ENCODE assay signal across 22 mouse cellular contexts in genomic region chr10:76255617-76256016, GRCm38 (mm10). TPM values are rescaled to one million over a fixed set of nuclear protein-coding genes. Genes with fewer than 3 reads are reported as not detected.
DNase-seq lines count a peak whose midpoint lies in the region; ATAC-seq and TF ChIP-seq lines count a peak whose summit lies in the region.
"Had no signal": no experiment of that assay in that cellular context is flagged by ENCODE, and none has a peak within 500 bp of the region (broad histone marks: within the 10 kb centered on the region; RNA-seq: fewer than 3 reads in every experiment).

No protein-coding gene starts in this region.

- TF ChIP-seq CTCF in kidney, adult 2 months (conservative IDR thresholded peaks at IDR 0.05; ENCODE audit: insufficient read depth, insufficient read length, low read depth, low read length), result no peak

- no peaks in the 10 kb centered on the region for H3K27me3 ChIP-seq in kidney, adult 2 months (replicated peaks; ENCODE audit: control insufficient read depth, insufficient read depth, low read length)
- no peaks in the 10 kb centered on the region for H3K27me3 ChIP-seq in limb, embryonic 15.5 days
- H3K27me3 ChIP-seq: embryonic facial prominence, embryonic 15.5 days; forebrain, embryonic 12.5 days; heart, embryonic 13.5 days; kidney, embryonic 15.5 days; liver, embryonic 12.5 days; lung, embryonic 15.5 days; neural tube, embryonic 12.5 days had no signal

- 48% methylated on average over 6 of the region's 6 CpGs for WGBS in kidney, adult 2 months
- 64% methylated on average over 6 of the region's 6 CpGs for WGBS in limb, embryonic 15.5 days

- no peak overlapping the region for H3K27ac ChIP-seq in kidney, adult 2 months (ENCODE audit: insufficient read depth, low read depth, low read length)
- H3K27ac ChIP-seq in limb, embryonic 15.5 days, result peak overlapping the region; percentile 43; the same call in 1 of the 2 replicates
- H3K27ac ChIP-seq: embryonic facial prominence, embryonic 15.5 days; forebrain, embryonic 12.5 days; heart, embryonic 13.5 days; kidney, embryonic 15.5 days; liver, embryonic 12.5 days; lung, embryonic 15.5 days; neural tube, embryonic 12.5 days; stomach, postnatal 0 days had no signal

- H3K4me3 ChIP-seq in kidney, adult 2 months (ENCODE audit: insufficient read depth, low read depth, low read length), result no peak overlapping the region
- no peak overlapping the region for H3K4me3 ChIP-seq in limb, embryonic 15.5 days
- H3K4me3 ChIP-seq: embryonic facial prominence, embryonic 15.5 days; forebrain, embryonic 12.5 days; heart, embryonic 13.5 days; kidney, embryonic 15.5 days; liver, embryonic 12.5 days; lung, embryonic 15.5 days; neural tube, embryonic 12.5 days had no signal

- H3K36me3 ChIP-seq in kidney, adult 2 months (ENCODE audit: control insufficient read depth, insufficient read depth, low read length), result no peaks in the 10 kb centered on the region
- H3K36me3 ChIP-seq in limb, embryonic 15.5 days, result no peaks in the 10 kb centered on the region; the same call in 1 of the 2 replicates
- H3K36me3 ChIP-seq: embryonic facial prominence, embryonic 15.5 days; forebrain, embryonic 12.5 days; kidney, embryonic 15.5 days; liver, embryonic 12.5 days; lung, embryonic 15.5 days; neural tube, embryonic 12.5 days had no signal

- ATAC-seq in limb, embryonic 15.5 days (ENCODE audit: insufficient number of reproducible peaks, low FRiP score, low TSS enrichment, low read depth), result peak; percentile 16; the same call in 1 of the 2 replicates
- ATAC-seq: liver, embryonic 12.5 days; midbrain, embryonic 16.5 days had no signal

- TF ChIP-seq POLR2A in kidney, adult 2 months (IDR thresholded peaks at IDR 0.05; ENCODE audit: low read depth, low read length), result no peak

- no peak overlapping the region for H3K9ac ChIP-seq in limb, embryonic 15.5 days
- H3K9ac ChIP-seq: embryonic facial prominence, embryonic 15.5 days; forebrain, embryonic 12.5 days; heart, embryonic 13.5 days; kidney, embryonic 15.5 days; liver, embryonic 12.5 days; lung, embryonic 15.5 days; neural tube, embryonic 12.5 days had no signal

- no peaks in the 10 kb centered on the region for H3K9me3 ChIP-seq in limb, embryonic 15.5 days
- H3K9me3 ChIP-seq: embryonic facial prominence, embryonic 15.5 days; forebrain, embryonic 12.5 days; heart, embryonic 13.5 days; kidney, embryonic 15.5 days; liver, embryonic 12.5 days; lung, embryonic 15.5 days; neural tube, embryonic 12.5 days had no signal

- peak; percentile 20 to 53 for DNase-seq in cerebellum, postnatal 10 days
- DNase-seq in cerebellum, adult 9-10 months, result no peak
- peak; percentile 32 for DNase-seq in kidney, adult 2 months
- no peak for DNase-seq in kidney, adult 11 months
- DNase-seq in right cerebral cortex, postnatal 10 days (ENCODE audit: low spot score in 2 of 2), result peak; percentile 62 to 66
- DNase-seq in right cerebral cortex, postnatal 25 days, result no peak
- no peak for DNase-seq in lung, postnatal 36 days
- DNase-seq: B cell, adult 2 months; cerebellum, adult 11 months; gastrocnemius, postnatal 25 days; right cerebral cortex, adult 18-20 months; thymus, postnatal 4 days had no signal

- H3K4me2 ChIP-seq in limb, embryonic 15.5 days, result 0 out of 2 replicates have a peak overlapping the region, but pooled peaks have one; percentile 5
- H3K4me2 ChIP-seq: embryonic facial prominence, embryonic 15.5 days; forebrain, embryonic 12.5 days; heart, embryonic 13.5 days; kidney, embryonic 15.5 days; liver, embryonic 12.5 days; lung, embryonic 15.5 days; neural tube, embryonic 12.5 days had no signal

- no peaks in the 10 kb centered on the region for H3K4me1 ChIP-seq in kidney, adult 2 months (ENCODE audit: control insufficient read depth, insufficient read depth, low read length)
- H3K4me1 ChIP-seq in limb, embryonic 15.5 days, result peaks cover 24% of the 10 kb centered on the region
- H3K4me1 ChIP-seq: forebrain, embryonic 12.5 days; kidney, embryonic 15.5 days; liver, embryonic 12.5 days had no signal

RNA-seq across cellular contexts. Expression of gene S100b, which starts 2.0 kb away (rescaled TPM):
- 1.1 and 1.5 TPM in 2 replicates for polyA plus RNA-seq in kidney, adult 2 months (2012; rRNA removed)
- polyA plus RNA-seq in limb, embryonic 15.5 days (2015; fragmentation: Nextera tagmentation; extraction: Ambion mirVana), result 9.5 and 11.7 TPM in 2 replicates
- polyA plus RNA-seq: liver, embryonic 12.5 days had no signal

RNA-seq across cellular contexts. Expression of gene Prmt2, which starts 18.0 kb away (rescaled TPM):
- 28.7 and 30.0 TPM in 2 replicates for polyA plus RNA-seq in kidney, adult 2 months (2012; rRNA removed)
- polyA plus RNA-seq in limb, embryonic 15.5 days (2015; fragmentation: Nextera tagmentation; extraction: Ambion mirVana), result 53.6 and 62.6 TPM in 2 replicates

Comparison
In these comparisons a context has a peak if more than half of its experiments do, and no peak if none do; other contexts are left out.
1. DNase-seq: peak in cerebellum, postnatal 10 days (2 of 2), kidney, adult 2 months (single experiment) and right cerebral cortex, postnatal 10 days (2 of 2); none in cerebellum, adult 9-10 months (single experiment), kidney, adult 11 months (single experiment), right cerebral cortex, postnatal 25 days (single experiment) and lung, postnatal 36 days (single experiment).